Mouse (Mus musculus) spleen, adult 2 months (tissue): ENCODE results near the gene Tpk1.

Experiments used
- CTCF ChIP-seq: fragments of 200-500 bp; IDR thresholded peaks from 2 replicates; pipeline ENCODE4 v1.5.1; 2011; ENCODE audit warnings: mild to moderate bottlenecking, inconsistent platforms; ENCODE audit not compliant: insufficient read depth, insufficient read length, insufficient replicate concordance; ENCODE audit errors: extremely low read depth
- POLR2A ChIP-seq: fragments of 200-500 bp; IDR thresholded peaks from 2 replicates; pipeline ENCODE4 v1.6.1; 2011; ENCODE audit warnings: low read depth, low read length, inconsistent platforms

DNA sequence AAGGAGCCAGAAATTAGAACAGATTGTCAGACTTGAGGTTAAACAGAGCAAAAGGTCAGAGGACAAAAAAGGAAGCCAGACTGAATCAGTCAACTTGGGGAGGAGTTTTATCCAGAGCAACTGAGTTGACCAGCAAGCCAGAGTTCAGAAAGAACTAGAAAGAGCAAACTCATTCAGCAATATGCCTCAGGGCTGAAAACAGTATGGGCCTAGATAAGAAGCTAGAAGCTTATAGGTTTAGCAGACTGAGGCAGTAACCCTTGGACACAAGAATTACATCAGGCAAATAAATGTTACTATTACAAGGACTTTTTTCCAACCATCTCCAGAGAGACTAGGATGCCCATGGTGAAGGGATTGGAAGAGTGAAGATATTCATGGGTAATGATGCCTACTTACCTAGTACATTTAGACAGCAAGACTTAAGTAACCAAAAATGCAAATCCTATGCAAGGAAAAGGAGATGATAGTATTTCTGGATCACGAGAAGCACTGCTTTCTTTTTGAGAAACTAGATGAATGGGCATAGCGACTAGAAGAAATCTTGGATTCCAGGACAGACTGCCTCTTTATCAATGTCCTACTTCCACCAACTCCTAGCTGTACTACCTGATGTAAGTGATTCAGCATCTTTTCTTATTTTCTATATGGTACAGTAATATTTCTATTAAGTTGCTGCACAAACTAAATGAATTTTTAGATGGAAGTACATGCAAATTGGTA is 149.3 kb downstream of the Tpk1 start:
- TF ChIP-seq POLR2A = no peak
- TF ChIP-seq CTCF = no peak
